ENCODE assay signal across 12 mouse cellular contexts in genomic region chr1:134074606-134075005, GRCm38 (mm10). TPM values are rescaled to one million over a fixed set of nuclear protein-coding genes. Genes with fewer than 3 reads are reported as not detected.
DNase-seq lines count a peak whose midpoint lies in the region; ATAC-seq and TF ChIP-seq lines count a peak whose summit lies in the region.
"Had no signal": no experiment of that assay in that cellular context is flagged by ENCODE, and none has a peak within 500 bp of the region (broad histone marks: within the 10 kb centered on the region; RNA-seq: fewer than 3 reads in every experiment).

No protein-coding gene starts in this region.

- no peaks in the 10 kb centered on the region for H3K27me3 ChIP-seq in hindbrain, embryonic 12.5 days
- no peaks in the 10 kb centered on the region for H3K27me3 ChIP-seq in hindbrain, embryonic 11.5 days (ENCODE audit: control insufficient read depth, insufficient read depth, low read length)
- H3K27me3 ChIP-seq in liver, embryonic 12.5 days (replicated peaks) = no peaks in the 10 kb centered on the region
- H3K27me3 ChIP-seq in stomach, postnatal 0 days (ENCODE audit: control insufficient read depth, insufficient read depth, low read length) = no peaks in the 10 kb centered on the region
- H3K27me3 ChIP-seq: heart, embryonic 15.5 days had no signal

- WGBS in hindbrain, embryonic 12.5 days = 76% methylated on average over 10 of the region's 10 CpGs
- 81% methylated on average over 10 of the region's 10 CpGs for WGBS in hindbrain, embryonic 11.5 days
- WGBS in liver, embryonic 12.5 days (ENCODE audit: insufficient replicate concordance) = 87% methylated on average over 10 of the region's 10 CpGs
- 66% methylated on average over 10 of the region's 10 CpGs for WGBS in stomach, postnatal 0 days

- H3K4me1 ChIP-seq in hindbrain, embryonic 12.5 days = peaks cover 67% of the 10 kb centered on the region
- H3K4me1 ChIP-seq in hindbrain, embryonic 11.5 days (replicated peaks; ENCODE audit: control insufficient read depth, insufficient read depth, low read length) = peaks cover 9% of the 10 kb centered on the region
- H3K4me1 ChIP-seq in liver, embryonic 12.5 days = peaks cover 84% of the 10 kb centered on the region
- peaks cover 9% of the 10 kb centered on the region; the same call in 1 of the 2 replicates for H3K4me1 ChIP-seq in stomach, postnatal 0 days (replicated peaks; ENCODE audit: control insufficient read depth, insufficient read depth)

- H3K9ac ChIP-seq in hindbrain, embryonic 12.5 days = no peak overlapping the region
- H3K9ac ChIP-seq in hindbrain, embryonic 11.5 days (ENCODE audit: low read depth, low read length) = no peak overlapping the region
- H3K9ac ChIP-seq in liver, embryonic 12.5 days = peak overlapping the region; percentile 96
- H3K9ac ChIP-seq in stomach, postnatal 0 days (ENCODE audit: low read length) = no peak overlapping the region

- H3K27ac ChIP-seq in hindbrain, embryonic 12.5 days = peak overlapping the region; percentile 24
- no peak overlapping the region for H3K27ac ChIP-seq in hindbrain, embryonic 11.5 days (ENCODE audit: low read depth, low read length)
- peak overlapping the region; percentile 99 for H3K27ac ChIP-seq in liver, embryonic 12.5 days
- H3K27ac ChIP-seq in stomach, postnatal 0 days (replicated peaks) = peak overlapping the region; percentile 53; the same call in 1 of the 2 replicates

- H3K9me3 ChIP-seq in hindbrain, embryonic 12.5 days (replicated peaks) = no peaks in the 10 kb centered on the region
- no peaks in the 10 kb centered on the region for H3K9me3 ChIP-seq in hindbrain, embryonic 11.5 days (ENCODE audit: control insufficient read depth, low read length)
- H3K9me3 ChIP-seq in liver, embryonic 12.5 days (replicated peaks) = no peaks in the 10 kb centered on the region
- no peaks in the 10 kb centered on the region for H3K9me3 ChIP-seq in stomach, postnatal 0 days (ENCODE audit: control insufficient read depth, low read length)
- H3K9me3 ChIP-seq: G1E; heart, embryonic 15.5 days had no signal

- peaks cover 13% of the 10 kb centered on the region for H3K36me3 ChIP-seq in hindbrain, embryonic 12.5 days
- 0 out of 2 replicates have a peak, but pooled peaks cover 5% of the 10 kb centered on the region for H3K36me3 ChIP-seq in hindbrain, embryonic 11.5 days (ENCODE audit: control insufficient read depth, insufficient read depth, low read length)
- peaks cover 38% of the 10 kb centered on the region for H3K36me3 ChIP-seq in liver, embryonic 12.5 days
- H3K36me3 ChIP-seq in stomach, postnatal 0 days (ENCODE audit: control insufficient read depth, insufficient read depth, low read length) = peaks cover 11% of the 10 kb centered on the region

- TF ChIP-seq CTCF in stomach, postnatal 0 days (IDR thresholded peaks at IDR 0.05; ENCODE audit: low read depth) = no peak

- peak overlapping the region; percentile 67; the same call in 1 of the 2 replicates for H3K4me2 ChIP-seq in hindbrain, embryonic 12.5 days (replicated peaks)
- H3K4me2 ChIP-seq in hindbrain, embryonic 11.5 days (replicated peaks; ENCODE audit: low read depth, low read length) = no peak overlapping the region
- peak overlapping the region; percentile 73 for H3K4me2 ChIP-seq in liver, embryonic 12.5 days
- peak overlapping the region; percentile 5; the same call in 1 of the 2 replicates for H3K4me2 ChIP-seq in stomach, postnatal 0 days (replicated peaks; ENCODE audit: low read depth)
- H3K4me2 ChIP-seq: heart, embryonic 15.5 days had no signal

- DNase-seq in hindbrain, embryonic 11.5 days (ENCODE audit: low spot score) = no peak
- DNase-seq in thymus, postnatal 14 days = peak; percentile 45
- no peak for DNase-seq in thymus, postnatal 25 days
- peak; percentile 63 for DNase-seq in stomach, postnatal 0 days (ENCODE audit: low spot score)
- DNase-seq in layer of hippocampus, adult 18-20 months (ENCODE audit: low spot score in 2 of 2) = no peak
- DNase-seq: kidney, adult 9 months; right cerebral cortex, postnatal 14 days had no signal

- ATAC-seq in hindbrain, embryonic 12.5 days (ENCODE audit: low FRiP score) = no peak
- no peak for ATAC-seq in hindbrain, embryonic 11.5 days (ENCODE audit: low FRiP score)
- ATAC-seq in liver, embryonic 12.5 days = no peak
- ATAC-seq in stomach, postnatal 0 days (ENCODE audit: low FRiP score, low TSS enrichment) = no peak

- no peak overlapping the region for H3K4me3 ChIP-seq in hindbrain, embryonic 12.5 days
- H3K4me3 ChIP-seq in hindbrain, embryonic 11.5 days (ENCODE audit: low read depth, low read length) = no peak overlapping the region
- H3K4me3 ChIP-seq in liver, embryonic 12.5 days = peak overlapping the region; percentile 84
- no peak overlapping the region for H3K4me3 ChIP-seq in stomach, postnatal 0 days (ENCODE audit: low read depth, low read length)
- H3K4me3 ChIP-seq: heart, embryonic 15.5 days had no signal

- TF ChIP-seq EP300 in stomach, postnatal 0 days (optimal IDR thresholded peaks at IDR 0.05) = no peak

RNA-seq across cellular contexts. Expression of gene Btg2, which starts 4.3 kb away (rescaled TPM):
- polyA plus RNA-seq in hindbrain, embryonic 12.5 days (2016; fragmentation: Nextera tagmentation; extraction: Ambion mirVana) = 90.4 and 105 TPM in 2 replicates
- 107 and 108 TPM in 2 replicates for polyA plus RNA-seq in hindbrain, embryonic 11.5 days (2014; fragmentation: Nextera tagmentation; extraction: Ambion mirVana)
- 78.2 and 80.8 TPM in 2 replicates for polyA plus RNA-seq in liver, embryonic 12.5 days (2016; fragmentation: Nextera tagmentation; extraction: Ambion mirVana)
- 85.9 and 96.8 TPM in 2 replicates for polyA plus RNA-seq in stomach, postnatal 0 days (2015; fragmentation: Nextera tagmentation; extraction: Ambion mirVana)
- total RNA-seq in layer of hippocampus, adult 18-20 months (2021) = 10 to 100 TPM; 16.6 to 24.9 TPM

RNA-seq across cellular contexts. Expression of gene Chit1, which starts 36.4 kb away (rescaled TPM):
- 0.13 TPM in 1 of 2 replicates, not detected in the other for polyA plus RNA-seq in hindbrain, embryonic 12.5 days (2016; fragmentation: Nextera tagmentation; extraction: Ambion mirVana)
- polyA plus RNA-seq in hindbrain, embryonic 11.5 days (2014; fragmentation: Nextera tagmentation; extraction: Ambion mirVana) = not detected in 2 replicates
- polyA plus RNA-seq in liver, embryonic 12.5 days (2016; fragmentation: Nextera tagmentation; extraction: Ambion mirVana) = 0.07 and 0.12 TPM in 2 replicates
- 38.5 and 45.1 TPM in 2 replicates for polyA plus RNA-seq in stomach, postnatal 0 days (2015; fragmentation: Nextera tagmentation; extraction: Ambion mirVana)
- under 1 TPM in 1 of 2 experiments, not detected in 1; 0.17 TPM for total RNA-seq in layer of hippocampus, adult 18-20 months (2021)
- total RNA-seq: G1E had no signal
- polyA plus RNA-seq: G1E had no signal

RNA-seq across cellular contexts. Expression of gene Fmod, which starts 37.6 kb away (rescaled TPM):
- polyA plus RNA-seq in hindbrain, embryonic 12.5 days (2016; fragmentation: Nextera tagmentation; extraction: Ambion mirVana) = 12.7 and 19.8 TPM in 2 replicates
- 7.0 and 10.1 TPM in 2 replicates for polyA plus RNA-seq in hindbrain, embryonic 11.5 days (2014; fragmentation: Nextera tagmentation; extraction: Ambion mirVana)
- 2.6 and 3.1 TPM in 2 replicates for polyA plus RNA-seq in liver, embryonic 12.5 days (2016; fragmentation: Nextera tagmentation; extraction: Ambion mirVana)
- 7.9 and 9.0 TPM in 2 replicates for polyA plus RNA-seq in stomach, postnatal 0 days (2015; fragmentation: Nextera tagmentation; extraction: Ambion mirVana)
- total RNA-seq in layer of hippocampus, adult 18-20 months (2021) = 1 to 10 TPM; 3.9 to 5.2 TPM
- total RNA-seq: neutrophil, adult 5-6 weeks had no signal
- polyA plus RNA-seq: G1E had no signal

Comparison
In these comparisons a context has a peak if more than half of its experiments do, and no peak if none do; other contexts are left out.
1. DNase-seq: peak in thymus, postnatal 14 days (single experiment) and stomach, postnatal 0 days (single experiment); none in hindbrain, embryonic 11.5 days (single experiment), thymus, postnatal 25 days (single experiment) and layer of hippocampus, adult 18-20 months (0 of 2).
2. RNA of gene Chit1, which starts 36.4 kb away (polyA plus RNA-seq): 38.5 to 45.1 TPM in stomach, postnatal 0 days; 0.07 to 0.12 TPM in liver, embryonic 12.5 days, 0.13 TPM in hindbrain, embryonic 12.5 days and not detected in hindbrain, embryonic 11.5 days; every median in the first group is over 10 times any median in the second.